In genomic region chr15:60823620-60823869, GRCm38 (mm10) we compare ENCODE assay signal across 8 mouse cellular contexts. TPM values are rescaled to one million over a fixed set of nuclear protein-coding genes. Genes with fewer than 3 reads are reported as not detected.
DNase-seq lines count a peak whose midpoint lies in the region; ATAC-seq and TF ChIP-seq lines count a peak whose summit lies in the region.

No protein-coding gene starts in this region.

- H3K4me3 ChIP-seq in kidney, embryonic 15.5 days (replicated peaks), result peak overlapping the region; percentile 74
- peak overlapping the region; percentile 87 for H3K4me3 ChIP-seq in E14TG2a.4 (replicated peaks; ENCODE audit: low read length)
- peak overlapping the region; percentile 64 for H3K4me3 ChIP-seq in forebrain, embryonic 12.5 days (replicated peaks)
- H3K4me3 ChIP-seq in hindbrain, postnatal 0 days (ENCODE audit: low read length), result peak overlapping the region; percentile 82

- no peak for DNase-seq in kidney, adult 8-10 months
- DNase-seq in hindbrain, postnatal 0 days (ENCODE audit: low spot score), result no peak
- no peak for DNase-seq in c-Kit-positive CD71-positive TER-119-positive erythroid progenitor cells, embryonic 14.5 days (ENCODE audit: low spot score)
- DNase-seq in cerebellum, postnatal 14 days, result no peak

- peak overlapping the region; percentile 81 for H3K9ac ChIP-seq in kidney, embryonic 15.5 days
- H3K9ac ChIP-seq in forebrain, embryonic 12.5 days, result peak overlapping the region; percentile 68
- H3K9ac ChIP-seq in hindbrain, postnatal 0 days (replicated peaks; ENCODE audit: low read length), result peak overlapping the region; percentile 65

- 0% methylated on average over 24 of the region's 24 CpGs for WGBS in kidney, embryonic 15.5 days
- WGBS in forebrain, embryonic 12.5 days, result under 1% methylated on average over 24 of the region's 24 CpGs
- under 1% methylated on average over 24 of the region's 24 CpGs for WGBS in hindbrain, postnatal 0 days

- H3K4me2 ChIP-seq in kidney, embryonic 15.5 days, result peak overlapping the region; percentile 88
- H3K4me2 ChIP-seq in forebrain, embryonic 12.5 days, result peak overlapping the region; percentile 98
- peak overlapping the region; percentile 100 for H3K4me2 ChIP-seq in hindbrain, postnatal 0 days (ENCODE audit: low read depth, low read length)

- ATAC-seq in kidney, embryonic 15.5 days (replicated peaks; ENCODE audit: low FRiP score), result no peak
- ATAC-seq in forebrain, embryonic 12.5 days (ENCODE audit: low FRiP score), result peak; percentile 2; the same call in 1 of the 2 replicates
- ATAC-seq in hindbrain, postnatal 0 days, result no peak
- peak; percentile 22 for ATAC-seq in megakaryocyte-erythroid progenitor cell, adult 5-6 weeks (replicated peaks; ENCODE audit: low FRiP score, low TSS enrichment, poor library complexity, severe bottlenecking)

- no peak for TF ChIP-seq CTCF in E14TG2a.4 (conservative IDR thresholded peaks at IDR 0.05; ENCODE audit: low read length)
- TF ChIP-seq CTCF in hindbrain, postnatal 0 days (IDR thresholded peaks at IDR 0.05; ENCODE audit: low read depth), result no peak

- H3K4me1 ChIP-seq in kidney, embryonic 15.5 days, result peaks cover 36% of the 10 kb centered on the region
- H3K4me1 ChIP-seq in E14TG2a.4 (replicated peaks; ENCODE audit: low read depth, low read length), result peaks cover 23% of the 10 kb centered on the region
- H3K4me1 ChIP-seq in forebrain, embryonic 12.5 days, result peaks cover 23% of the 10 kb centered on the region
- H3K4me1 ChIP-seq in hindbrain, postnatal 0 days (ENCODE audit: insufficient read depth, low read length), result no peaks in the 10 kb centered on the region; the same call in 1 of the 2 replicates

- H3K27me3 ChIP-seq in kidney, embryonic 15.5 days, result no peaks in the 10 kb centered on the region
- peaks cover 54% of the 10 kb centered on the region for H3K27me3 ChIP-seq in E14TG2a.4 (ENCODE audit: insufficient read depth, low read length)
- H3K27me3 ChIP-seq in forebrain, embryonic 12.5 days, result peaks cover 5% of the 10 kb centered on the region; the same call in 1 of the 2 replicates
- no peaks in the 10 kb centered on the region for H3K27me3 ChIP-seq in hindbrain, postnatal 0 days (ENCODE audit: insufficient read depth, low read length)

- peaks cover 4% of the 10 kb centered on the region; the same call in 1 of the 2 replicates for H3K36me3 ChIP-seq in kidney, embryonic 15.5 days
- H3K36me3 ChIP-seq in E14TG2a.4 (ENCODE audit: insufficient read depth, low read length), result no peaks in the 10 kb centered on the region
- H3K36me3 ChIP-seq in forebrain, embryonic 12.5 days (replicated peaks), result peaks cover 6% of the 10 kb centered on the region
- no peaks in the 10 kb centered on the region for H3K36me3 ChIP-seq in hindbrain, postnatal 0 days (ENCODE audit: insufficient read depth, low read length)

- H3K9me3 ChIP-seq in kidney, embryonic 15.5 days (replicated peaks), result no peaks in the 10 kb centered on the region
- peaks cover 26% of the 10 kb centered on the region for H3K9me3 ChIP-seq in E14TG2a.4 (ENCODE audit: low read length)
- H3K9me3 ChIP-seq in forebrain, embryonic 12.5 days, result no peaks in the 10 kb centered on the region
- H3K9me3 ChIP-seq in hindbrain, postnatal 0 days (ENCODE audit: low read length), result no peaks in the 10 kb centered on the region

- peak overlapping the region; percentile 95 for H3K27ac ChIP-seq in kidney, embryonic 15.5 days
- H3K27ac ChIP-seq in forebrain, embryonic 12.5 days, result peak overlapping the region; percentile 74
- peak overlapping the region; percentile 65; the same call in 1 of the 2 replicates for H3K27ac ChIP-seq in hindbrain, postnatal 0 days

RNA-seq across cellular contexts. Expression of gene Fam84b, which starts 30.0 kb away (rescaled TPM):
- 23.5 and 24.9 TPM in 2 replicates for polyA plus RNA-seq in kidney, embryonic 15.5 days (2015; fragmentation: Nextera tagmentation; extraction: Ambion mirVana)
- polyA plus RNA-seq in forebrain, embryonic 12.5 days (2016; fragmentation: Nextera tagmentation; extraction: Ambion mirVana), result 14.1 and 19.7 TPM in 2 replicates
- 15.9 and 18.1 TPM in 2 replicates for total RNA-seq in hindbrain, postnatal 0 days (2014; rRNA removed)
- 5.6 and 6.5 TPM in 2 replicates for polyA plus RNA-seq in hindbrain, postnatal 0 days (2015; fragmentation: Nextera tagmentation; extraction: Ambion mirVana)
- total RNA-seq in megakaryocyte-erythroid progenitor cell, adult 5-6 weeks (2014; fragmentation: Nextera tagmentation), result 2.4 and 3.1 TPM in 2 replicates
- total RNA-seq in megakaryocyte-erythroid progenitor cell, adult 5-6 weeks (2017), result 3.4 and 4.5 TPM in 2 replicates

Comparison
In these comparisons a context has a peak if more than half of its experiments do, and no peak if none do; other contexts are left out.
1. ATAC-seq: peak in forebrain, embryonic 12.5 days (single experiment) and megakaryocyte-erythroid progenitor cell, adult 5-6 weeks (single experiment); none in kidney, embryonic 15.5 days (single experiment) and hindbrain, postnatal 0 days (single experiment).
2. Peak in every context shown above with its lines, with median percentiles within 50 percentile points of each other: H3K27ac ChIP-seq, H3K4me2 ChIP-seq, H3K4me3 ChIP-seq and H3K9ac ChIP-seq.